Mouse (Mus musculus) hematopoietic stem cell, adult 5-6 weeks (primary cell): Measurements from ENCODE around the gene Lrat. TPM values are rescaled to one million over a fixed set of nuclear protein-coding genes. Genes with fewer than 3 reads are reported as not detected.

Source experiments
- total RNA-seq: library from RNA; stranded (forward); fragments of 172-1452, 232-1000 nt; gene quantifications from 2 replicates; pipeline ENCODE4 v1.2.3, GENCODE M21; 2017

The Lrat gene
- total RNA-seq, 1 experiment from 2014 or later, result not detected

Other genes starting within 250 kb of the Lrat start
- 0.63 TPM in 1 of 2 replicates, not detected in the other for gene Rbm46, start 27.5 kb downstream of the Lrat start, total RNA-seq
- gene Fgg, start 103.8 kb upstream of the Lrat start, total RNA-seq, result not detected in 2 replicates
- gene Fga, start 122.1 kb upstream of the Lrat start, total RNA-seq, result not detected in 2 replicates
- not detected in 2 replicates for gene Fgb, start 145.9 kb upstream of the Lrat start, total RNA-seq
- 76.7 and 87.0 TPM in 2 replicates for gene Plrg1, start 151.5 kb upstream of the Lrat start, total RNA-seq
- gene Dchs2, start 224.0 kb upstream of the Lrat start, total RNA-seq, result not detected in 2 replicates